Mouse (Mus musculus): ENCODE data around the gene Jup.

GRCm38 (mm10) chr11:100404456-100405074, 7.0 kb upstream of the Jup start:
- TF ChIP-seq GATA1 (IDR thresholded peaks at IDR 0.05; ENCODE audit: low read length) (no peak), TAL1 (IDR thresholded peaks at IDR 0.05; ENCODE audit: low read length) (no peak)

All from erythroblast, embryonic 14.5 days (primary cell).